Mouse (Mus musculus) splenic B cell, adult 2 months (primary cell): ENCODE results near the gene Igsf11.

Experiments used
- DNase-seq: peaks from one replicate; pipeline ENCODE4 v3.0.0-alpha.2; 2011; ENCODE audit warnings: low read depth, low spot score
- H3K27me3 ChIP-seq: 2 replicates; pipeline ENCODE4 v1.6.1; 2012; ENCODE audit warnings: mild to moderate bottlenecking, low read length, moderate library complexity, mixed read lengths; ENCODE audit not compliant: control insufficient read depth, poor library complexity, insufficient read depth, severe bottlenecking
- H3K36me3 ChIP-seq: 2 replicates; pipeline ENCODE4 v1.6.1; 2012; ENCODE audit warnings: mild to moderate bottlenecking, low read length, moderate library complexity, mixed read lengths; ENCODE audit not compliant: control insufficient read depth, poor library complexity, insufficient read depth, severe bottlenecking

Gene Igsf11

DNA sequence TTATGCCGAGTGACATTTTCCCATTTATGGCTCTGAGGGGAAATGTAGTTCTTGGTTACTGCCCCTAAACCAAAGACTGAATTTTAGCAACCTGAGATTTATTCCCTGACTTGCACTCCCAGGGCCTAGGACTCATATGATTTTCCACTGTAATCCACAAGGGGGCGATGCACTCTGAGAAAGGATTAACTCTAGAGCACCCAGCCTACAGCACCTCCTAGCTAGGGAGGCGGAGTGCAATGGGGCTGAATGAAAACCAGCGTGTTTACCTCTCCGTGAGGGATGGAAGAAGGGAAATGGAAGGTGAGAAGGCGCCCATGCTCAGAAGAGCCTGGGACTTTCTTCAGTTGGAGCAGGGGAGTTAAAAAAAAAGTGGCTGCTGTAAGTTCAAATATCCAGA, 163.6 kb downstream of the Igsf11 start:
- no peaks in the 10 kb centered on the region for H3K27me3 ChIP-seq

GRCm38 (mm10) chr16:39056961-39057360, 164.5 kb downstream of the Igsf11 start:
- DNase-seq = no peak
- H3K36me3 ChIP-seq = no peaks in the 10 kb centered on the region
- H3K27me3 ChIP-seq = no peaks in the 10 kb centered on the region

More for the DNA sequence above, 163.6 kb downstream of the Igsf11 start:
- no peaks in the 10 kb centered on the region for H3K36me3 ChIP-seq
- no peak for DNase-seq

- no peaks in the 10 kb centered on the region for H3K36me3 ChIP-seq
- H3K27me3 ChIP-seq = no peaks in the 10 kb centered on the region
Observed at GRCm38 (mm10) chr16:39058869-39059268, 166.4 kb downstream of the Igsf11 start.

GRCm38 (mm10) chr16:39062596-39062995, 170.1 kb downstream of the Igsf11 start:
- DNase-seq = peak; percentile 13
- Histone ChIP-seq H3K36me3 (no peaks in the 10 kb centered on the region), H3K27me3 (no peaks in the 10 kb centered on the region)

More at GRCm38 (mm10) chr16:39058869-39059268, 166.4 kb downstream of the Igsf11 start:
- no peak for DNase-seq

GRCm38 (mm10) chr16:39065576-39065975, 173.1 kb downstream of the Igsf11 start:
- Histone ChIP-seq H3K36me3 (no peaks in the 10 kb centered on the region), H3K27me3 (no peaks in the 10 kb centered on the region)
- DNase-seq = no peak

DNA sequence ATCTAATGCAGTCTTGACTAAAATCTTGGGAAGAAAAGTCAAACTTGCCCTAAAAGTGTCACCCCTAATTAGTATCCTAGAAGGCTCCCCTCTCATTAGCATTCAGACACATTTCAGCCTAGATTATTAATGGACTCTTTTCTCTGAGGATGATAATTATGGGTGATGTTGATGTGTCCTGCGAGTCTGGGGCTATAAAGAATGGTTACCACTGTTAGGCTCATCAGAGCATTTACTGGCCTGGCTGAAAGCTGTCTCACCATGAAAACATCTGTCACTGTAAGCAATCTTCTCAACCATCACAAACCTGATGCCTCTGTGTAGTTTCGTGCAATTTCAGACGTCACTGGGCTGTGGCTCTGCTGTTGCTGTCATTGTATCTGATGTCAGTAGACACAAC, 179.0 kb downstream of the Igsf11 start:
- Histone ChIP-seq H3K36me3 (no peaks in the 10 kb centered on the region), H3K27me3 (no peaks in the 10 kb centered on the region)
- no peak for DNase-seq
